Mouse (Mus musculus): Measurements from ENCODE around the gene Bcl6b.

The Bcl6b gene

DNA sequence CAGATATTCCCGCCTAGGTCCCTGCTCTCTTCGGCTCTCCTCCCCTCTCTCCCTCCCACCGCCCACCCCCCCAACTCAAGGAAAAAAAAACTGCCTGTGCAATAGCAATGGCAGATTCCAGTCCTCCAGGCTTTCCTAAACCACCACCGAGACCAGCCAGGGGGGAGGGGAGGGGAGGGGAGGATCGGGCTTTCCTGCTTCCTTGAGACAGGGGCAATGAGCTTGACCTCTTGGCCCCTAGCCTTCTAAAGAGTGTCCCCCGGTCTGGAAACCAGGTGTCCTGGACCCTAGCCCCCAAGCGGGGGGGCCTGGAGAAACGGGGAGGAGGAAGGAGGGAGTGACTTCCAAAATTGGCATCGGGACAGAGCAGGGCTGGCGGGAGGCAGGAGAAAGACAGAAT is 2.9 kb upstream of the Bcl6b start:
- no peak for DNase-seq

DNA sequence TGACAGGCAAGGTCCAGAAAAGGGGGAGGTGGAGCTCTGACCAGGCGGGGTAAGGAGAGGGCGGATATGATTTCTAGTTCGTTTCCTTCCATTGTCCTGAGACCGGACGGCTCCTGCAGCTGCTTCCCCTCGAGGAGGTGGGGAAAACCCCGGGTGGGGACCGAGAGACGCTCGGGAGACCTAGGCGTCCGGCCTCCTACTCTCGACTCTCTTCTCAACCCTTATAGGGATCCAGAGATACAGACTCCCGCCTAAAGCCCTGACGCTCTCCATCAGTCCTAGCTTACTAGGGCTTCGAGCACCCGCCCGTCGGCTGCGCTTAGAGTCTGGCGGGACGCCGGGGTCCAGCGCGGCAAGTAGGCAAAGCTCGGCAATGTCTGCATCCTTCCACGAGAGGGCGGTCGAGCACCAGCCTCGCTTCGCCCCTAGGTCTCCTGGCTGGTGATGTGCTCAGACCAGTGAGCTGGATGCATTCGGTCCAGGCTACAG is 685 bp upstream of the Bcl6b start:
- DNase-seq: peak; percentile 91

DNA sequence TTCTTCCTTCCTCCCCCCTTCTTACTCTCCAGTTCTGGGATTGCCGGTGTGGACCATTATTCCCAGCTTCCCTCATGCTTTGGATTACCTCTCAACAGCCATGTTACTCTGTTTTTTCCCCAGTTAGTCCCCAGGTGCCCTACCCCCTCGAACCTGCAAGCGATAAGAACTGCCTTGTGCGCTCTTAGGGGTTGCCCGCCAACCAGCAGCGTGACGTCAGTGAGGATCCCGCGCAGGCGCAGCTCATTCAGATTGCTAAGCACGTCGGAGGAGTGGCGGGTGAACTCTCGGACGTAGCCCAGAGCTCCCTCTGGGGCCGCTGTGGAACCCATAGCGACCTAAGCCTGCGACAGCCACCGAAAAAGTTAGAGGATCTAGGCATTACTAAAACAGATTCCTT is 770 bp downstream of the Bcl6b start:
- DNase-seq: peak; percentile 92

DNA sequence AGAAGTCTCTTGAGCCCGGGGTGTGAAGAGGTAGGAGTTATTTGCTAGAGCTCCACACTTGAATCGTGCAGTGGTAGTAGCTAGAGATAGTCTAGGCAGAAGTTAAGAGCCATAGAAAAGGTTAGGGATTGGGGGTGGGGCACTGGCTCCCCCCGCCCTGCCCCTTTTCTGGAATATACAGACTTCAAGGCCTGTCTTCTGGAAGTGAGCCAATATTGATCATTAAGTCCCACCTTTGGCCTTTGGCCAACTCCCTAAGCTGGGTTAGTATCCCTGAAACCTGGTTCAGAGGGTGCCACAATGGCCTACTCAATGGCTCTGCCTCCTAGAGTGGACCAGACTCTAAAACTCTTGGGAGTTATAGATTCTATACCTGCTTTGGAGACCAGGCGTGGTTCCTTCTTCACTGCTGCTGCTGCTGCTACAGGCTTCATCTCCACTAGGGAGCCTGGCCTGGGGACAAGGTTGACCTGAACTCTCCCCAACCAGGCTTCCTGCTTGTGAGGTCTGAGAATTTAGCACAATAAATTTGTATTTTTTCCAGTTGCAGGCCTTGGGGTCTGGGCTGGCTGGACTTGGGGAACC is 1.8 kb downstream of the Bcl6b start:
- no peak for DNase-seq

DNA sequence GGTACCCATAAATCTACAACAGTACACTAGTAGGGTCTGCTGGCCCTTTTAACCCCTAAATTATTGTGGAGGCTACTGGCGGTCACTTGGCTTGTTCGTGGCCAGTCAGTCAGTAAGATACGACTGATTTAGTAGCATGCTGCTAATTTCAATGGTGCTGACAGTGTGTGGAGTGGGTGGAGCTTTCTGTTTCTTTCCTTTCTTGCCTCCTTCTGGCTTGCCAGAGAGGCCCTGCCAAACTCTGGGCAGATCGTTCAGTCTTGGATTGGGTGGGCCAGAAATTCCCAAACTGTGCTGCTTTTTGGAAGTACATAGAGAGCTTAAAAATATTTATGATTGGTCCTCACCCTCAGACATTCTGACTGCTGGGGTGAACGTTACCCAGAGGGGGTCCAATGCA is 2.5 kb downstream of the Bcl6b start:
- DNase-seq: no peak

DNA sequence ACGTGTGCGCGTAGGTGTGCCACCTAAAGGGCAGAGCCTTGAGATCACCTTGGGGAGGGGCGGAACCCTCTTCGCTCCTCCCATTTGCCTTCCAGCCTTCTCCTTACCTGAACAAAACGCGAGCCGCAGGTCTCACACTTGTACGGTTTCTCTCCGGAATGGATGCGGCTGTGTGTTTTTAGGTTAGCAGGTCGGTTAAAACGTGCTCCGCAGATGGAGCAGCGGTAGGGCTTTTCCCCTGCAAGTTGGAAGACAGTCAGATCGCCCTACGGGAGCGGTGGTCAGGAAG is 3.1 kb downstream of the Bcl6b start:
- DNase-seq: no peak

DNA sequence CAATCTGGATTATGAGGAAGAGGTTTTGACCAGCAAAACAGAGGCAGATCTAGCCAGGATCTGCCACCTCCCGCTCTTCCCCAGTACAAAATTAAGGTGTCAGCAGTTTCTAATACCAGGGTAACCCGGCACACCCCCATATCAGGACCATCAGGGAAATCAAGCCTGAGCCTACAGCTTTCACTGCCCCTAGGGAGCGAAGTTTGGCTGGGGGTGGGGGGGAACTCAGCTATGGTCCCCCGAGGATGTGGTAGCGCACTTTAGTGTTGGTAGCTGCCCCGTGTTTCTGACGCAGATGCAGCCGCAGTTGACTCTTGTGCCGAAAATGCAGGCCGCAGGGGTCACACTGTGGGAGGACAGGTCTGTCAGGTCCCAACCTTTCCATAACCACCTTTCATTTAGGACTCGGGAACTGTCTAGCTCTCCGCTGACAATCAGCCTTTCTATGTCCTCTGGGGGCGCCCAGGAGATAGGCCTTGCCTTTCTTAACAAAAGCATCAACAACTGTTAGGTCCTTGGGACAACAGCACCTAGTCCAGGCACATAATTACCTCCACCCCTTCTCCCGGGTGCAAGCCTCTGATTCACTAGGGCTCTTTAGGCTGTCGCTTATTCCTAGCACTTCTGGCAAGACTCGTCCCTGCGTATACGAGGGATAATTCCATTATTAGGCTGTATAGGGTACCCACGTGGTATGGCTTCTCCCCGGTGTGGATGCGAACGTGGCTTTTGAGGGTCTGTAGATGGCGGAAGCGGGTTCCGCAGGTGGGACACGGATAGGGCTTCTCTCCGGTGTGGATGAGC is 3.6 kb downstream of the Bcl6b start:
- DNase-seq: no peak

DNA sequence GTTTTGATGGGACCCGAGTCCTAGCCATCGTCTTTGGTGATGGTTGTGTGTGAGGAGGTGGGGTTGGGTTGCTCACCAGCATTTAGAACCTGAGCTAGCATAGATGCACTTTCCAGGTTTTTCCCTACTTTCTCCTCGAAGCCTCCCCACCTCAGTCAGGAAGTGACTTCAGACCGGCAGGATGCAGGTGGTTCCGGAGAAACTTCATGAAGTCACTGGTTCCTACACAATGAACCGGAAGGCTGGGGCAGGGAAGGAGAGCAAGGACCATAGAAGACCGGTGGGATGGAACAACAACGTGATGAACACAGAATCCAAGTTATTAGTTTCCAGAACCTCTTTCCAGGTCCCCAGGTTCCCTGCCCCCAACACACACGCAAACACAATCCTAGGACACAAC is 5.9 kb downstream of the Bcl6b start:
- no peak for DNase-seq

DNA sequence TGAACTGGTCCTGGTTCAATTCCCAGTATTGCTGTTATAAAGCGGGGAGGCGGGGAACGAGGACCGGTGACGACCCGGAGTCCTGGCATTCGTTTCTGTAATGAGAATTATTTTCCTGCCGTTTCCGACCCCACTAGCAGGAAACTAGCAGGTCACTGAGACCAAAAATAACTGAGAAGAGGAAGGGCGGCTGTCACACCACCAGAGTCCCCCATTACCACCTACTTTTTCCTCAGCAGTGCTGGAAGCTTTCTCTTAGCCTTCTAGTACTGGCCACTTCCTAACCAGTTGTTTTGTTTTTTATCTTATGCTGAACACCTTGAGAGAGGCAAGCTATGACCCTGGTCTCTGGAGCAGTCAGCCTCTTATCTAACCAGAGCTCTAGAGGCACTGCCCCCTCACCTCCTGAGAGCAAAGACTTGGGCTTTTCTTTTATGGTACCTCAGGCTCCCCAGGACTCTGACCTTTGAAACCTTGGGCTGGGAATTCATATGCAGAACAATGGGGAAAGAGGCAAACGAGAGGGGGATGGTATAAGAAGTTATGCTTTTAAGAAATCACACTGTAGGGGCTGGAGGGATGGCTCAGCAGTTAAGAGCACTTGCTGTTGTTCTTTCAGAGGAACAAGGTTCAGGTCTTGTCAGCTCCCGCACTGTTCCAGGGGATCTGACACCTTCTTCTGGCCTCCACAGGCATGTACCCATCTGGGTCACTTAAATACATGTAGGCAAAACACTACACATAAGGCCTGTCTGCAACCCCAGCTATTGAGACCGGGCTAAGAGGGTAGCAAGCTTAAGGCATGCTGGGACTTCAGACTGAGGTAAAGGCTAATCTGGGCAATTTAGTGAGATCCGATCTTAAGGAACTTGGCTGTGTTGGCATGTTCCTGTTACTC is 7.7 kb downstream of the Bcl6b start:
- DNase-seq: no peak

DNA sequence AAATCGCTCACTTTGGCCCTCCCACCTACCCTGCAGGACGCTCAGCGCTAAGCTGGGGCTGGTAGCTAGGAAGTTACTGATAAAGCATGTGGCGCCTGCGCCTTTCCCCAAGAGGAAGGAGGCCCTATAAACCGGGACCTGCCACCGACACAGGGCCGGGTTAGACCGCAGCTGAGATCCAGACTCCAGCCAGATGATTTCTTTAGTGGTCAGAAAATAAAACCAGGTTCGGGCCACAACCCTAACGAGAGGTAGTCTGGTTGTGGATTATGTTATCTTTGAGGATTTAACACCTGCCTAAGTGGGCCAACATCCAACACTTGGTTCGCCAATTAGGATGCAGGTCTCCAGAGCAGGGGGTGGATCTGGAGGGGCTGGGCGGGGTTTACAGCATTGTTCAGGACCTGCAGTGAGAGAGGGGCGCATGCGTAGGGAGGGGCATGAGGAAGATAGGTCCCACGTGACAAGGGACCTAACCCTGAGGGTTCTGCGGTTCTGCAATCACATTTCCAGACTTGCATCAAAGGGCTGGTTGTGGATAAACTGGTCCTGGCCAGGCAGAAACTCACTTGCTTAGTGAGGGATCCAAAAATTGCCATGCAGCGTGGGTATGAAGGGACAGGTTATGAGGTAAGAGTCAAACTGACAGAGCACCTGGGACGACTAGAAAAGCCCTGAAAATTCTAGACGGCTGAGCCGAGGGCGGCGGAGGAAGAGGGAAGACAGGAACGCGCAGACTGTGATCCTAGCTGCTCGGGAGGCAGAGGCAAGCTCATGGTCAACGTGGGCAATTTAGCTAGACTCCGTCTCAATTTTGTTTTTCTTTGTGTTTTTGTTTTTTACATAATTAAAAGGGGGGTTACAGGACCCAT is 8.6 kb downstream of the Bcl6b start, which contains the start of gene Slc16a13:
Gene Slc16a13 (minus strand): TSS at position 334 of the 872 bp plus-strand sequence.
- DNase-seq: peak; percentile 91

DNA sequence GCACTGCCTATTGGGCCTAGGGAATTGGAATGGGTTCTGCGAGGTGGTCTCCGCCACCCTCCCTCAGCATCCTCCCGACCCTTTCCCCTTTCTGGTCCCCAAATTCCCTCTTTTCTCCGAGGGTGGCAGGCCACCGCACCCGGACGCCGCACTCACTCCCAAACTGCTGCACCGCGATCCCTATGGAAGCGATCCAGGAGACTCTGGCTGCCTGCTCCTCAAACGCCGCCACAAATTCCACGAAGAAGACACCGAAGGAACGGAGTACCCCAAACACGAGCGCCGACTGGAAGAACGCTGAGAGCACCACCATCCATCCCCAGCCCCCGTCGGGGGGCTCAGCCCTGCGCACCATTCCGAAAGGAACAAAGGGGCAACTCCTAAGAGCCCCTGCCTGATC is 9.3 kb downstream of the Bcl6b start:
- no peak for DNase-seq

DNA sequence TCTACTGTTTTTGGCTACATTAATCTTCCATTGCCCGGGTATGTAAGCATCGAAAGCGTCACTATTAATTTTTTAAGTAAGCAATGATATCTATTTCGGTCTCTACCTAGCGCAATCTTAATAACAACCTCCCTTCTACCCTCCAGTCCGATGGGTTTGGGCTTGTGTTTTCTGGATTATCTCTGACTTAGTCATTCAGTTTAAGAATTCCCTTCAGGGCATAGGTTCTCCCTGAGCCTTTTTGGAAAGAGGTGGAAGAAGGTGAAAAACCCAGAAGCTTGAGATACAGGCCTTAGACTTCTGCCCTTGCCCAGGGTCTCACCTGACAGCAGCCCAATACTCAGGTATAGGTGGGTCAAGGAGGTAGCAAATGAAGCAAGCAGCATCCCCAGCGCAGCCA is 9.7 kb downstream of the Bcl6b start:
- no peak for DNase-seq

DNA sequence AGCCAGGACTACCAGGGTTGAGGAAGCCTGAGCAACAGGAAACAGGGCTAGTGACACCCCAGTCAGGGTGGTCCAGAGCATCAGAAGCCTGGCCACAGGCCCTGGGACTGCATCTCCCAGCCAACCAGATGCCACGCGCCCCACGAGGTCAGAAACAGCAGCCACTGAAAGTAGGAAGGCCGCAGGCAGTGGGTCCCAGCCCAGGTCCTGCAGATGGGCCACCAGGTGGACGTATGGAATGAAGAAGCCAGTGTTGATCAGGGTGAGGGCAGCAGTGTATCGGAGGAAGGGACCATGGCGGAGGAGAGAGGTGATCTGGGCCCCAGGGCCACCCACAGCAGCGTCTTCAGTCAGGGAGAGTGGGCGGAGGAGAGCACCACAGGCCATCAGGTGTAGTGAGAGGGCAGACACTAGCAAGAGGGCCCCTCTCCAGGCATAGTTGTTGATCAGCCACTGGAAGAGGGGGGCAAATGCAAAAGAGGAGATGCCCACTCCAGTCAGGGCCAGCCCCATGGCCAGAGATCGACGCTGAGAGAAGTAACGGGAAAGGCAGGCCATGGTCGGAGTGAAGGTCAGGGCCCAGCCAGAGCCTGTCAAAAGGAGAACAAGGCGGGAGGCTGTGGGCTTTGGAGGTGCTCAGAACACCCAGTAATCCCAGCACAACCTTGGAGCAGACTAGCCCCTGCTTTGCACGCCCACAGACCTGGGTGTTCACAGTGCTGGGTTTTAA is 10.7 kb downstream of the Bcl6b start:
- DNase-seq: no peak

DNA sequence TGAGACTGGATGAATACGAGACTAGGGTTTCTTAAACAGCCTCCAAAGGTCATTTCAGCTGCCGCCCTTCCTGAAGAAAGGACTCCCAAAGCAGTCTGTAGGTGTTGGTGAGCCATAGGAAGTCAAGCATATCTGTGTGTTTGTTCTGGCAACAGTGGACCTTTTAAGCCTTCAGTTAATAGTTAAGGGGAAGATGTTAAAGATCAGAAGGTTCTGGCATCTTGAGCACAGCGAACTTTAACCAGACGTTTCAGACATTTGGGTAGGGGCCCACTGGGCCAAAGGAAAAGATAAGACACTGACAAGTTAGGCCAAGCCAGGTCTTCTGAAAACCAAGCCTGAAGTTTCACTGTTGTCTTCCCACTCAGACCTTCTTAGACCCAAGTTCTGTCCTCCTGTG is 11.6 kb downstream of the Bcl6b start:
- no peak for DNase-seq

DNA sequence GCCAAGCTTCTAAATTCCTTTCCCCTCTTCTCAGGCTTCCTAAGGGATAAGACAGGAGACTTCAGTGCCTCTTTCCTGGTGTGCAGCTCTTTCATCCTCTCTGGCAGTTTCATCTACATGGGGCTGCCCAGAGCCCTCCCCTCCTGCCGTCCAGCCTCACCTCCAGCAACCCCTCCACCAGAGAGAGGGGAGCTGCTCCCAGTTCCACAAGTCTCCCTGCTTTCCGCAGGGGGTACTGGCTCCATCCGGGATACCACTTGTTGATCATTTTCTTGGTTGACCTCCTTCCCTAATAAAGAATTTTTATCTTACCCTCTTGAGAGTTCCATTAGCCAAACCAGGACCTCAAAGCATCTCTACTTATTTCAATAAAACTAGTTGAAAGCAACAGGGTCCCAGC is 13.5 kb downstream of the Bcl6b start:
- DNase-seq: no peak

DNA sequence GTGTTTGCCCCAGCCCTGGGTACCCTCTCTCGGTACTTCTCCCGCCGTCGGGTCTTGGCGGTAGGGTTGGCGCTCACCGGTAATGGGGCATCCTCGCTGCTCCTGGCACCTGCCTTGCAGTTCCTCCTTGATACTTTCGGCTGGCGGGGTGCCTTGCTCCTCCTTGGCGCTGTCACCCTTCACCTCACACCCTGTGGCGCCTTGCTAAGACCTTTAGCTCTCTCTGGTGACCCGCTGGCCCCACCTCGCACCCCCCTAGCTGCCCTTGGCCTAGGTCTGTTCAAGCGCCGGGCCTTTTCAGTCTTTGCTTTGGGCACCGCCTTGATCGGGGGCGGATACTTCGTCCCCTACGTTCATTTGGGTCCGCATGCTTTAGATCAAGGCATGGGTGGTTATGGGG is 14.3 kb downstream of the Bcl6b start:
- DNase-seq: no peak

DNA sequence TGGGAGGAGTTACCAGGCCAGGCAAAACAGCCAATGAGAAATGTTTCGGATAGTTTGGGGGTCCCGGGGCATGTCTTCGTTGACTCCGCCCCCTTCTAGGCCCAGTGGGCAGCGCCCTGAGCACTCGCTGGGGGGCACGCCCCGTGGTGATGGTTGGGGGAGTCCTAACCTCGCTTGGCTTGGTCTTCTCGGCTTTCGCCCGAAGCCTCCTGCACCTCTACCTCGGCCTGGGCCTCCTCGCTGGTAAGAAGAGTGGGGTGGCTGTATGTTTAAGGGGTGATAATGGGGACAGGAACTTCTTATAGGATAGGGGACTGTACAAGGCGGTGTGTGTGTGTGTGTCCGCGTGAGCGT is 14.8 kb downstream of the Bcl6b start:
- DNase-seq: no peak

DNA sequence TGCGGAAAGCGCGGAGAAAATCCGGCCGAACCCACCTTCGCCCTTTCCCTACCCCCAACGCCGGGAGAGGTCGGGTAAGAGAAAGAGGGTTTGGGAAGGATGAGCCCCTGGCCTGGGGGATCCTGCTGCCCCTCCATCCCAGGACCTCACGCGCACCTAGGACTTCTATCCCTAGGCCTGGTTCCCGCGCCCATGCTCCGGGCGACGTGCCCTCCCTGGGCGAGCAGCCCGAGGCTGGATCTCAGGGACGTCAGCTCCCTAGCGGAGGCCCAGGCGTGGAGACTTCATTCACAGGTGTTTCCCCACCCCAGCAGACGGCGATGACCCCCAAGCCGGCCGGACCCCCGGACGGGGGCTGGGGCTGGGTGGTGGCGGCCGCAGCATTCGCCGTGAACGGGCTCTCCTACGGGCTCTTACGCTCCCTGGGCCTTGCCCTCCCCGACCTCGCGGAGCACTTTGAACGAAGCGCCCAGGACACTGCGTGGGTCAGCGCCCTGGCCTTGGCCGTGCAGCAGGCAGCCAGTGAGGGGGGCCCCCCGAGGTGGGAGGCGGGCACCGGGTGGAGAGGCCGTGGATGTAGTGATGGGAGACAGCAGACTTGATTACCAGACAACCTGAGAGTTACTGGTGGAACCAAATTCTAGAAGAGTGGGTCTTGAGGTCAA is 15.3 kb downstream of the Bcl6b start:
- DNase-seq: no peak

DNA sequence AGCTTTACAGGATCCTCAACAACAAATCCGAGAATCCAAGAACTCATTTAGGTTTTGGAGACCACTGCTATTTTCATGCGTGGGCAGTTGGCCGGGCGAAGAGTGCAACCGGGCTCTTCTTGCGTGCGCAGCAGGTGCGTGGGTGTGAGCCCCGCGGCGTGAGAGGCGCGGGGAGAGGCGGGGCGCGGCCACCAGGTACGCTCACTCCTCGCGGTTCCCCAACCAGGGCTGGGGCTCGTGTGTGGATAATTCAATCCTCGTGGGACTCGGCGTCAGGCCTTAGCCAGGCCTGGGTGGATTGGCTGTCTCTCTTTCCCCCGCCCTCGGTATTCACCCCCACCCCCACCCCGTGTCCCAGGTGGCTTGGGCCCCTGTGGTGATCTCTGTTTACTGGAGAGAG is 15.9 kb downstream of the Bcl6b start:
- no peak for DNase-seq

DNA sequence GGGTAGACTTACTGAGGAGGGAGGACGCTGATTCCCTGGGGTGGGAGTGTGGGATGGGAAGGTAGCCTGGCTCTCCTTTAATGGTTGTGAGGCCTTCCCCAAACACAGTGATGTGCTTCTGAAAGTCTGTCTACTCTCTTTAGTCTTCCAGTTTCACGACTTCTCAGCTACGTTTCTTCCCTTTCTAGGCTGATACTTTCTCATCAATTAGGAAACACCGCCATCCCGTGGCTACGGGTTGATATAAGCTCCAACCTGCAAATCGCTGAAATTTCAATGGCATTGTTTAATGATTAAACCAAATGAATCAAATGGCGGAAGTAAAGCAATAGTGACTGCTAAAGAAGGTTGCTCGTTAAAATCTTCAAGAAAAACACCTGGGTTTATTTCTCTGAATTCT is 16.7 kb downstream of the Bcl6b start:
- DNase-seq: peak; percentile 78

DNA sequence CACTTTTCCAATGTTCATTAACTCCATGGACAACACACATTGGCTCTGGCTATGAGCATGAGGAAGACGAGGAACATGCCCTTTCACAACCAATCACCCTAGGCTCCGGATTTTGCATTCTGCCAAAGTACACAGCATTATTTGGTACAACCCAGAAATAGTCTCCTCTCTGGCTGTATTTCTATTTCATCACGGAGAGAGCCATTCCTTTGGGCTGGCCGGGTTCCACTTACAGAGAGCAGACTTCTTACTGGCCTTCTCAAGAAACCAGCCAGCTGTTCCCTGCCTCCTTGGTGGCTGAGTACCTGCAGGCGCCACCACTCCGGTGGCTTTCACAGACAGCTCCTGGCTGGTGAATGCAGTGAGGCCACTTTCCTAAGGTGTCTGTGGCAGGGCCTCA is 17.2 kb downstream of the Bcl6b start, which contains the start of gene Slc16a11:
Gene Slc16a11 (plus strand): TSS at position 330 of the 400 bp plus-strand sequence.
- DNase-seq: no peak

DNA sequence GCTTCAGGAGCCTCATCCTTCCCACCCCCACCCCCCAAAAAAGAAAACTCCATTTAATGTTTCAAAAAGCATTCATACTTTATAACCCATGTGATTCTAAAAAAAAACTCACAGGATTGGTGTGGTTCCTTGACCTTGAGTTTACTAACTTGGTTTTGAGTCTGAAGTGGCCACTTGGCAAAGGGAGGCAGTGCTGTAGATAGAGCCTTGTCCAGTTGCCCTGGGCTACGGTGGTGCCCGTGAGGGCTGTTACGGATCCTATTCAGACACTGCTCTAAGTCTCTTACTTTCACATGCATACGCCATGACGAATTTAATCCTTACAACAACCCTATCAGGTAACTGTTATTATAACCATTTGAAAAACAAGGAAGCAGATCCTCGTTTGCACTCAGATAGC is 17.6 kb downstream of the Bcl6b start:
- no peak for DNase-seq
